Mouse (Mus musculus) hindbrain, postnatal 0 days (tissue): ENCODE measurements at regions not wholly inside any gene's neighbourhood (a gene's known extent, or its start where the extent isn't known, plus 50 kb on each side); places are given as distances from the start of the nearest gene placed in this dataset.

Experiments used
- ATAC-seq: fragments of 200-750 bp; cut with Nextera tagmentation; 2 replicates; pipeline ENCODE4 v1.8.0; 2017; ENCODE audit warnings: mild to moderate bottlenecking, moderate TSS enrichment, moderate library complexity
- DNase-seq: peaks from one replicate; pipeline ENCODE4 v3.0.0-alpha.2; 2015; ENCODE audit warnings: low spot score
- H3K27ac ChIP-seq: fragments of 300-500 bp; sonication (generic); 2 replicates; pipeline ENCODE4 v1.5.1; 2014; ENCODE audit warnings: mild to moderate bottlenecking
- H3K27me3 ChIP-seq: fragments of 300-500 bp; sonication (generic); 2 replicates; pipeline ENCODE4 v1.6.1; 2014; ENCODE audit warnings: low read length, mixed read lengths; ENCODE audit not compliant: insufficient read depth
- H3K36me3 ChIP-seq: fragments of 300-500 bp; sonication (generic); 2 replicates; pipeline ENCODE4 v1.6.1; 2014; ENCODE audit warnings: low read length, mixed read lengths; ENCODE audit not compliant: insufficient read depth
- H3K4me1 ChIP-seq: fragments of 300-500 bp; sonication (generic); 2 replicates; pipeline ENCODE4 v1.6.1; 2014; ENCODE audit warnings: antibody characterized with exemption, low read length, mixed read lengths; ENCODE audit not compliant: insufficient read depth
- H3K4me2 ChIP-seq: fragments of 300-500 bp; sonication (generic); 2 replicates; pipeline ENCODE4 v1.6.1; 2014; ENCODE audit warnings: low read depth, mild to moderate bottlenecking, low read length, moderate library complexity, mixed read lengths
- H3K4me3 ChIP-seq: fragments of 300-500 bp; sonication (generic); 2 replicates; pipeline ENCODE4 v1.5.1; 2014; ENCODE audit warnings: low read length
- H3K9ac ChIP-seq: fragments of 300-500 bp; sonication (generic); replicated peaks from 2 replicates; pipeline ENCODE4 v1.6.1; 2014; ENCODE audit warnings: mild to moderate bottlenecking, low read length, moderate library complexity, mixed read lengths
- H3K9me3 ChIP-seq: fragments of 300-500 bp; sonication (generic); 2 replicates; pipeline ENCODE4 v1.6.1; 2016; ENCODE audit warnings: low read length, mixed read lengths
- CTCF ChIP-seq: IDR thresholded peaks from 2 replicates; pipeline ENCODE4 v1.5.1; 2016; ENCODE audit warnings: antibody characterized with exemption, control low read depth, low read depth
- WGBS: fragments of 180-500 bp; shearing (Covaris S2); extraction: QIAGEN DNeasy Blood & Tissue Kit; methylation state at CpG from one replicate; pipeline ENCODE4 v1.1.7; 2014; 5-methylcytosine and 5-hydroxymethylcytosine counted together

DNA sequence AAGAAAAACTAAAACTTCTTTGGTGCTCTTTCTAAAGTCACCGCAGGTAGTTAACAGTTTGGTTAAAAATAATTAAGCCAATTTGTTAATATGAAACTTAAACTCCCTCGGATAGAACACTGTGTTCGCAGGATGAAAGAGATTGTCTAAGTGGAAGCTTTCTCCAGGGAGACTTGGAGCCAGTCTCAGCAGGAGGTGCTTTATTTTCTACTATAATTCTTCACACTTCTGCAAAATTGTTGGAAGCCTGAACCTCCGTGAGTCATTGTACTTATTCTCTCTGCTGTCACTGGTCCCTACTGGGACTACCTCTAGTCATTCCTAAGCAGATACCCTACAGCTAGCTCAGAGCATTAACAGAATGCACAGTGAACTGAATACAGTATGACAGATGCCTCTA lies 1327.3 kb downstream of the Pcdh17 start:
- H3K9me3 ChIP-seq, result no peaks in the 10 kb centered on the region
- TF ChIP-seq CTCF, result no peak

GRCm38 (mm10) chr14:85768301-85768700 lies 1324.9 kb downstream of the Pcdh17 start:
- DNase-seq (no peak), ATAC-seq (no peak)
- Histone ChIP-seq H3K9ac (no peak overlapping the region), H3K4me2 (no peak overlapping the region), H3K9me3 (no peaks in the 10 kb centered on the region), H3K27ac (no peak overlapping the region), H3K27me3 (no peaks in the 10 kb centered on the region), H3K4me1 (no peaks in the 10 kb centered on the region), H3K4me3 (no peak overlapping the region), H3K36me3 (no peaks in the 10 kb centered on the region)
- TF ChIP-seq CTCF, result no peak
- 80% methylated on average over 5 of the region's 5 CpGs for WGBS

More for the DNA sequence above, 1327.3 kb downstream of the Pcdh17 start:
- ATAC-seq, result no peak
- Histone ChIP-seq H3K27me3 (no peaks in the 10 kb centered on the region), H3K4me2 (no peak overlapping the region), H3K4me1 (no peaks in the 10 kb centered on the region), H3K9ac (no peak overlapping the region), H3K27ac (no peak overlapping the region), H3K4me3 (no peak overlapping the region), H3K36me3 (no peaks in the 10 kb centered on the region)
- peak; percentile 8 for DNase-seq
- WGBS, result 36% methylated on average over 4 of the region's 4 CpGs

GRCm38 (mm10) chr14:85757343-85757742 lies 1314.0 kb downstream of the Pcdh17 start:
- no peaks in the 10 kb centered on the region for H3K4me1 ChIP-seq
- H3K9ac ChIP-seq, result no peak overlapping the region
- no peaks in the 10 kb centered on the region for H3K36me3 ChIP-seq
- no peak for DNase-seq
- H3K27me3 ChIP-seq, result no peaks in the 10 kb centered on the region
- no peak overlapping the region for H3K4me3 ChIP-seq
- no peaks in the 10 kb centered on the region for H3K9me3 ChIP-seq
- no peak for ATAC-seq
- 98% methylated on average over 1 of the region's 1 CpGs for WGBS
- H3K27ac ChIP-seq, result no peak overlapping the region
- H3K4me2 ChIP-seq, result no peak overlapping the region
- TF ChIP-seq CTCF, result no peak

DNA sequence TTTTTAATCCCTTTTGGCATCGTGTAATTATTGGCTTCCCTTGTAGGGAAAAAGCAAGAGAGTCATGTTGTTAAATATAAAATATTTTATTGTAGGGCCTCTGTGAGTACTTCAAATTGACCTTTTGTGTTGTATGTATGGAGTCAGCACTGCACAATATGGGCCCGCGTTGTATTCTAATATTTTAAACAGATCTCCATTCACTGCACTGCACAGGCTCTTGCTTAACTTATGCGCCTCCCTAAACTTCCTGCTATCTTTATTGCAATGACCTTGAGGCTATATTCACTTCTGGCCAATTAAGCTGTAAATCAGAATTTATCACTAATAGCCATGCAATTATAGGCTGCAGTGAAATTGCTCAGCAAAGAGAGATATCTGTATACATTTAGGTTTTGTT lies 1295.2 kb downstream of the Pcdh17 start:
- WGBS, result 77% methylated on average over 4 of the region's 4 CpGs
- H3K36me3 ChIP-seq, result no peaks in the 10 kb centered on the region
- DNase-seq, result no peak
- no peak overlapping the region for H3K4me3 ChIP-seq
- H3K4me2 ChIP-seq, result no peak overlapping the region
- no peaks in the 10 kb centered on the region for H3K27me3 ChIP-seq
- TF ChIP-seq CTCF, result no peak
- no peak overlapping the region for H3K27ac ChIP-seq
- H3K9me3 ChIP-seq, result no peaks in the 10 kb centered on the region
- H3K9ac ChIP-seq, result no peak overlapping the region
- ATAC-seq, result no peak
- H3K4me1 ChIP-seq, result no peaks in the 10 kb centered on the region
